Mouse (Mus musculus): ENCODE results near the gene Tbc1d21. TPM values are rescaled to one million over a fixed set of nuclear protein-coding genes. Genes with fewer than 3 reads are reported as not detected.

The Tbc1d21 gene
- not detected in 2 replicates for total RNA-seq (2015)
- not detected in 2 replicates for total RNA-seq (2017)

- no peak for ATAC-seq (replicated peaks; ENCODE audit: poor library complexity)
Observed at GRCm38 (mm10) chr9:58370355-58370754, at the start of gene Tbc1d21. TSS of gene Tbc1d21 (minus strand) at chr9:58370455.

- ATAC-seq (replicated peaks; ENCODE audit: poor library complexity) = no peak
Observed at GRCm38 (mm10) chr9:58411556-58411955, 41.3 kb upstream of the Tbc1d21 start.

GRCm38 (mm10) chr9:58410057-58410735 is 39.9 kb upstream of the Tbc1d21 start:
- ATAC-seq (replicated peaks; ENCODE audit: poor library complexity) = no peak

- ATAC-seq (replicated peaks; ENCODE audit: poor library complexity) = no peak
Observed at GRCm38 (mm10) chr9:58409247-58409646, 39.0 kb upstream of the Tbc1d21 start.

GRCm38 (mm10) chr9:58404412-58404811 is 34.2 kb upstream of the Tbc1d21 start:
- no peak for ATAC-seq (replicated peaks; ENCODE audit: poor library complexity)

GRCm38 (mm10) chr9:58401371-58402082 is 31.3 kb upstream of the Tbc1d21 start:
- peak; percentile 55 for ATAC-seq (replicated peaks; ENCODE audit: poor library complexity)

GRCm38 (mm10) chr9:58399609-58400008 is 29.4 kb upstream of the Tbc1d21 start:
- no peak for ATAC-seq (replicated peaks; ENCODE audit: poor library complexity)

- ATAC-seq (replicated peaks; ENCODE audit: poor library complexity) = no peak
Observed at GRCm38 (mm10) chr9:58394605-58395004, 24.4 kb upstream of the Tbc1d21 start.

- ATAC-seq (replicated peaks; ENCODE audit: poor library complexity) = no peak
Observed at GRCm38 (mm10) chr9:58393875-58394274, 23.6 kb upstream of the Tbc1d21 start.

- ATAC-seq (replicated peaks; ENCODE audit: poor library complexity) = no peak
Observed at GRCm38 (mm10) chr9:58388381-58388780, 18.1 kb upstream of the Tbc1d21 start.

- no peak for ATAC-seq (replicated peaks; ENCODE audit: poor library complexity)
Observed at GRCm38 (mm10) chr9:58378878-58379277, 8.6 kb upstream of the Tbc1d21 start.

- no peak for ATAC-seq (replicated peaks; ENCODE audit: poor library complexity)
Observed at GRCm38 (mm10) chr9:58373912-58374431, 3.7 kb upstream of the Tbc1d21 start.

- ATAC-seq (replicated peaks; ENCODE audit: poor library complexity) = no peak
Observed at GRCm38 (mm10) chr9:58371914-58372313, 1.7 kb upstream of the Tbc1d21 start.

- ATAC-seq (replicated peaks; ENCODE audit: poor library complexity) = no peak; the same call in 1 of the 2 replicates
Observed at GRCm38 (mm10) chr9:58369644-58370043, 611 bp downstream of the Tbc1d21 start.

GRCm38 (mm10) chr9:58364325-58364724 is 5.9 kb downstream of the Tbc1d21 start:
- no peak for ATAC-seq (replicated peaks; ENCODE audit: poor library complexity)

- ATAC-seq (replicated peaks; ENCODE audit: poor library complexity) = no peak
Observed at GRCm38 (mm10) chr9:58361956-58362355, 8.3 kb downstream of the Tbc1d21 start.

- no peak for ATAC-seq (replicated peaks; ENCODE audit: poor library complexity)
Observed at GRCm38 (mm10) chr9:58361373-58361772, 8.9 kb downstream of the Tbc1d21 start.

GRCm38 (mm10) chr9:58355262-58356050 is 14.8 kb downstream of the Tbc1d21 start:
- no peak for ATAC-seq (replicated peaks; ENCODE audit: poor library complexity)

GRCm38 (mm10) chr9:58354701-58355100 is 15.6 kb downstream of the Tbc1d21 start:
- ATAC-seq (replicated peaks; ENCODE audit: poor library complexity) = no peak

- ATAC-seq (replicated peaks; ENCODE audit: poor library complexity) = no peak
Observed at GRCm38 (mm10) chr9:58353224-58353623, 17.0 kb downstream of the Tbc1d21 start.

- ATAC-seq (replicated peaks; ENCODE audit: poor library complexity) = no peak
Observed at GRCm38 (mm10) chr9:58347795-58348194, 22.5 kb downstream of the Tbc1d21 start.
